Mouse (Mus musculus) midbrain, embryonic 13.5 days (tissue): Measurements from ENCODE around the gene L3mbtl3. TPM values are rescaled to one million over a fixed set of nuclear protein-coding genes. Genes with fewer than 3 reads are reported as not detected.

Experiments
- ATAC-seq: fragments of 200-750 bp; cut with Nextera tagmentation; 2 replicates; pipeline ENCODE4 v1.8.0; 2017; ENCODE audit warnings: mild to moderate bottlenecking, moderate TSS enrichment, moderate library complexity
- H3K27ac ChIP-seq: fragments of 300-500 bp; sonication (generic); 2 replicates; pipeline ENCODE4 v1.5.1; 2015; ENCODE audit warnings: inconsistent platforms, mild to moderate bottlenecking, moderate library complexity
- H3K27me3 ChIP-seq: fragments of 300-500 bp; sonication (generic); 2 replicates; pipeline ENCODE4 v1.6.1; 2015; ENCODE audit warnings: mild to moderate bottlenecking, inconsistent platforms
- H3K36me3 ChIP-seq: fragments of 300-500 bp; sonication (generic); 2 replicates; pipeline ENCODE4 v1.6.1; 2015; ENCODE audit warnings: mild to moderate bottlenecking, inconsistent platforms
- H3K4me1 ChIP-seq: fragments of 300-500 bp; sonication (generic); replicated peaks from 2 replicates; pipeline ENCODE4 v1.6.1; 2015; ENCODE audit warnings: inconsistent platforms
- H3K4me2 ChIP-seq: fragments of 300-500 bp; sonication (generic); replicated peaks from 2 replicates; pipeline ENCODE4 v1.6.1; 2015; ENCODE audit warnings: moderate library complexity, mild to moderate bottlenecking, inconsistent platforms
- H3K4me3 ChIP-seq: fragments of 300-500 bp; sonication (generic); replicated peaks from 2 replicates; pipeline ENCODE4 v1.5.1; 2015; ENCODE audit warnings: mild to moderate bottlenecking, inconsistent platforms
- H3K9ac ChIP-seq: fragments of 300-500 bp; sonication (generic); replicated peaks from 2 replicates; pipeline ENCODE4 v1.6.1; 2015; ENCODE audit warnings: mild to moderate bottlenecking, inconsistent platforms
- H3K9me3 ChIP-seq: fragments of 300-500 bp; sonication (generic); 2 replicates; pipeline ENCODE4 v1.6.1; 2016; ENCODE audit warnings: mild to moderate bottlenecking, inconsistent platforms
- WGBS: fragments of 180-500 bp; shearing (Covaris S2); methylation state at CpG from one replicate; pipeline ENCODE4 v1.1.7; 2015; 5-methylcytosine and 5-hydroxymethylcytosine counted together
- polyA plus RNA-seq: library from polyadenylated mRNA; unstranded; fragments of >200 nt; fragmentation: Nextera tagmentation; extraction: Ambion mirVana; gene quantifications from 2 replicates; pipeline ENCODE4 v1.2.1, GENCODE M21; 2015

The L3mbtl3 gene
- polyA plus RNA-seq, 1 experiment from 2014 or later = 25.5 TPM

- 61% methylated on average over 3 of the region's 3 CpGs for WGBS
- no peaks in the 10 kb centered on the region for H3K9me3 ChIP-seq
- no peak overlapping the region for H3K4me3 ChIP-seq
- ATAC-seq = no peak
- no peak overlapping the region for H3K9ac ChIP-seq
- no peaks in the 10 kb centered on the region for H3K27me3 ChIP-seq
- no peak overlapping the region for H3K27ac ChIP-seq
- peaks cover 28% of the 10 kb centered on the region for H3K36me3 ChIP-seq
- H3K4me1 ChIP-seq = peaks cover 26% of the 10 kb centered on the region
- no peak overlapping the region for H3K4me2 ChIP-seq
Measured at GRCm38 (mm10) chr10:26328843-26329242, 46.9 kb downstream of the L3mbtl3 start.

GRCm38 (mm10) chr10:26327691-26328542 lies 47.9 kb downstream of the L3mbtl3 start:
- no peaks in the 10 kb centered on the region for H3K9me3 ChIP-seq
- H3K36me3 ChIP-seq = peaks cover 33% of the 10 kb centered on the region
- H3K4me2 ChIP-seq = peak overlapping the region; percentile 7; the same call in 1 of the 2 replicates
- H3K4me3 ChIP-seq = no peak overlapping the region
- H3K27me3 ChIP-seq = no peaks in the 10 kb centered on the region
- H3K4me1 ChIP-seq = peaks cover 25% of the 10 kb centered on the region
- peak overlapping the region; percentile 22; the same call in 1 of the 2 replicates for H3K27ac ChIP-seq
- ATAC-seq = peak; percentile 96
- peak overlapping the region; percentile 25; the same call in 1 of the 2 replicates for H3K9ac ChIP-seq
- WGBS = 17% methylated on average over 17 of the region's 17 CpGs

DNA sequence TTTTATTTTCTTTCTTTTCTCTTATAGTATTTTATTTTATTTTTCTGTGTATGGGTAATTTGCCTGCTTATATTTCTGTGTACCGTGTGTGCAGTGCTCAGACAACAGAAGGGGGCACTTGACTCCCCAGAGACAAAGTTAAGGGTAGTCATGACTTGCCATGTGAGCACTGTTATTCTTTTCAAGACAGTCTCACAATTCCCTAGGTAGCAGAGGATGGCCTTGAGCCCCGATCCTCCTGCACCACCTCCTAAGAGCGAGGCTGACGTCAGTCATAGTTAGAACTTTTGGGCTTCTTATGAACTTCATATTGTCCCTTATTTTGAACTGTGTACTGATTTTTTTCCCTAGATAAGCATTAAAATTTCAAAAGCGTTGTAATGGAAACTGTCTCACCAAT lies 48.5 kb downstream of the L3mbtl3 start:
- Histone ChIP-seq H3K27ac (peak overlapping the region; percentile 22; the same call in 1 of the 2 replicates), H3K9me3 (no peaks in the 10 kb centered on the region)

GRCm38 (mm10) chr10:26325320-26325719 lies 50.5 kb downstream of the L3mbtl3 start:
- 93% methylated on average over 2 of the region's 2 CpGs for WGBS
- H3K9ac ChIP-seq = no peak overlapping the region
- H3K36me3 ChIP-seq = peaks cover 43% of the 10 kb centered on the region
- no peaks in the 10 kb centered on the region for H3K9me3 ChIP-seq
- no peak overlapping the region for H3K4me3 ChIP-seq
- no peak overlapping the region for H3K4me2 ChIP-seq
- no peak overlapping the region for H3K27ac ChIP-seq
- no peak for ATAC-seq
- H3K4me1 ChIP-seq = peaks cover 23% of the 10 kb centered on the region
- no peaks in the 10 kb centered on the region for H3K27me3 ChIP-seq

More for the DNA sequence above, 48.5 kb downstream of the L3mbtl3 start:
- 38% methylated on average over 5 of the region's 5 CpGs for WGBS
- peaks cover 23% of the 10 kb centered on the region for H3K4me1 ChIP-seq
- peak overlapping the region; percentile 7; the same call in 1 of the 2 replicates for H3K4me2 ChIP-seq
- peak; percentile 70 for ATAC-seq
- H3K36me3 ChIP-seq = peaks cover 35% of the 10 kb centered on the region
- no peak overlapping the region for H3K4me3 ChIP-seq
- H3K9ac ChIP-seq = 0 out of 2 replicates have a peak overlapping the region, but pooled peaks have one; percentile 25
- H3K27me3 ChIP-seq = no peaks in the 10 kb centered on the region

DNA sequence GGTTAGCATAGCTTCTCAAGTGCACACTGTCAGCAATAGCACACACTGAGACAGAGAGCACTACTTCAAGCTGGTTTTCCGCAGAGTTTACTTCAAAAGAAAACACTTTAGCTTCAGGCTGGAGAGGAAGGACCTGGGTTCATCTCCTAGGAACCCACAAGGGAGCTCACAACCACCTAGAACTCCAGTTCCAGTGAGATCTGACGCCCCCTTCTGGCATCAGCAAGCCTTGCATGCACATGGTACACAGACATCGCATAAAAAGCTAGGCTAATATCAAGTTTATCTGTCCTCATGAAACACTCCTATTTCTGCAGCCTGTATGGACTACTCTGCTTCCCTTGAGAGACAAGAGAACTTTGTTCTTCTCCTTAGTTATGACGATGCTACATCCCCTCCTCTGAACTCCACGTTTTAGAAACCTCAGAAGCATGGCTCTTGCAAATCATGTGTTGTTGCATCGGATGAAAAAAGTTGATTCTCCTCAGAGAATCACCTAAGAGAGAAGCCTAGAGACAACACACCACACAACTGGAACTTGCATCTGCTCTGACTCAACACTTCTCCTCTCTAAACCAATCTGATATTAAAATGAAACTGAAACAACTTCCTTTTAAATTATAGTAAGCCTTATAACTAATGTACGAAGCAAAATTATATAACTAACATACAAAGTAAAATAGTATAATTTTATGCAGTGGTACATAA lies 53.3 kb downstream of the L3mbtl3 start:
- Histone ChIP-seq H3K27ac (no peak overlapping the region), H3K4me1 (peaks cover 4% of the 10 kb centered on the region), H3K27me3 (no peaks in the 10 kb centered on the region), H3K4me2 (no peak overlapping the region), H3K9ac (no peak overlapping the region), H3K36me3 (peaks cover 49% of the 10 kb centered on the region), H3K9me3 (no peaks in the 10 kb centered on the region), H3K4me3 (no peak overlapping the region)
- WGBS = 83% methylated on average over 7 of the region's 7 CpGs
- ATAC-seq = no peak

DNA sequence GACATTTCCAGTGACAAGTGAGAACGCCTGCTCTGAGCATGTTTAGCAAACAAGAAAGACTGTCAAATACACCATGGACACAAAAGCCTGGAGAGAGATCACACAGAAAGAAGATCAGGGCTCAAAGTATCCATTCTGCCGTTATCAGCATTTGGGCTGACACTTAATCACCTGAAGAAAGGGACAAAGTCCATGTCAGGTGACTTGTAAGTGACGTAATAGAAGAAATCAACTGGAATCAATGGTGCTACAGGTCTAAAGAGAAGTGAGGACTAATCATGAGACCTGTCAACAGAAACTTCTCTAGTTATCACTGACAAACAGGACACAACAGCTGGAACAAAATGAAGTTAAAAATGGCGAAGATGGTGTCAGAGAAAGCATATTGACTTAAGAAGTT lies 55.1 kb downstream of the L3mbtl3 start:
- Histone ChIP-seq H3K4me2 (no peak overlapping the region), H3K27ac (no peak overlapping the region), H3K36me3 (peaks cover 43% of the 10 kb centered on the region), H3K9ac (no peak overlapping the region), H3K9me3 (no peaks in the 10 kb centered on the region), H3K4me3 (no peak overlapping the region), H3K4me1 (no peaks in the 10 kb centered on the region), H3K27me3 (no peaks in the 10 kb centered on the region)
- ATAC-seq = no peak
- 90% methylated on average over 4 of the region's 4 CpGs for WGBS

DNA sequence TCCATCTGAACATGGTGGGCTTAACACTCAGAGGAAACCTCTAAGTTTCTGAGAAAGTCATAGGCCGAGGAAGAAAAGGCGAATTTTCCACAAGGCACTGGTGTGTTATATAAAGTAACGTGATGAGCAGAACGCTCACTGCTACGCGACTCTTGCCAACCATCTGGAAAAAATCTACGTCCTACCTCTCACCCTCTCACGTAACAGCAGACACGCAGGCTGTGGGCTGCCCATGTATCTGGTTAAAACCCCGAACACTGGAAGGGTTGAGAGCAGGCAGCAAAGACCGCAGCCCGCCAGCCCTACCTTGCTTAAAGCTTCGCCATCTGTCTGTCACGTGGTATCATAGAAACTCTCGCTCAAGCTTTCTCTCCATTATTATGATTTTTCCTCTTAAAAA lies 61.4 kb downstream of the L3mbtl3 start:
- Histone ChIP-seq H3K27ac (no peak overlapping the region), H3K4me2 (no peak overlapping the region), H3K36me3 (peaks cover 55% of the 10 kb centered on the region), H3K4me1 (no peaks in the 10 kb centered on the region), H3K4me3 (no peak overlapping the region), H3K27me3 (no peaks in the 10 kb centered on the region), H3K9ac (no peak overlapping the region), H3K9me3 (no peaks in the 10 kb centered on the region)
- ATAC-seq = no peak
- 94% methylated on average over 15 of the region's 15 CpGs for WGBS

- Histone ChIP-seq H3K27ac (no peak overlapping the region), H3K4me3 (no peak overlapping the region), H3K9ac (no peak overlapping the region), H3K4me1 (no peaks in the 10 kb centered on the region), H3K4me2 (no peak overlapping the region), H3K36me3 (peaks cover 44% of the 10 kb centered on the region), H3K27me3 (no peaks in the 10 kb centered on the region), H3K9me3 (no peaks in the 10 kb centered on the region)
- WGBS = 82% methylated on average over 6 of the region's 6 CpGs
- ATAC-seq = no peak
Measured at GRCm38 (mm10) chr10:26303485-26303884, 72.3 kb downstream of the L3mbtl3 start.

DNA sequence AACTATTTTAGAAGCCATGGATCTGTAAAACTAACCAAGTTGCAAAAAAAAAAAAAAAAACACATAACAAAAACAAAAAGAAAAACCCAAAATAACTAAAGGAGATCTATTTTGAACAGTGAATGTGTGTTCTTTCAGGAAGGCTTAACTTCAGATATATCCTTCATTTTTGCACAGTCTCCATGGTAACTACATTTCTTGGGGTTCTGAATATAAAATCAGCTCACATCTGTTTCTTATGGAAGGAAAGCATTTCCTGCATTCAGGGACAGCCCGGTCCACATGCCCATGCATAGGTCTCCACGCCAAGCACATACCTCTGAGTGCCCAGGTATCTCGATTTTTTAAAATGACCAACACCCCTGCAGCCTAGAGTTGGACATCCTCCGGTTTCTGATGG lies 73.4 kb downstream of the L3mbtl3 start:
- Histone ChIP-seq H3K9me3 (no peaks in the 10 kb centered on the region), H3K36me3 (peaks cover 39% of the 10 kb centered on the region), H3K27me3 (no peaks in the 10 kb centered on the region), H3K27ac (no peak overlapping the region), H3K4me2 (no peak overlapping the region), H3K4me3 (no peak overlapping the region), H3K4me1 (no peaks in the 10 kb centered on the region), H3K9ac (no peak overlapping the region)
- ATAC-seq = no peak
- 97% methylated on average over 4 of the region's 4 CpGs for WGBS

DNA sequence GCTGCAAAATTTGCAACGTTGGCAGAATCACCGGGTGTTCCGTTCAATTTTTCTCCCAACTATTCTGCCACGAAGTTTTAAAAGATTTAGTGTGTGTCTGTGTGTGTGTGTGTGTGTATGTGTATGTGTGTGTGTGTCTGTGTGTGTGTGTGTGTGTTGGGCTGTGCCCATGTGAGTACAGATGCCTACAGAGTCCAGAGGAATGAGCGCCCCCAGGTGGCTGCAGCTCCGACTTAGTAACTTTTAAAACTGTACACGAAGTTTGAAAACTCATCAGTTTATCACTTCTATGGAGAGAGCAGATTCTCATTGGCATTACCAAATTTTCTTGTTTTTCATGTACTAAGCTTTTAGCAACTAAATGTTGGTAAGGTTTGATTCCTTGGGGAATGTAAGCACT lies 78.1 kb downstream of the L3mbtl3 start:
- no peaks in the 10 kb centered on the region for H3K27me3 ChIP-seq
- H3K36me3 ChIP-seq = peaks cover 45% of the 10 kb centered on the region
- no peaks in the 10 kb centered on the region for H3K4me1 ChIP-seq
- no peak overlapping the region for H3K4me2 ChIP-seq
- no peak overlapping the region for H3K27ac ChIP-seq
- H3K9me3 ChIP-seq = no peaks in the 10 kb centered on the region
- no peak for ATAC-seq
- H3K4me3 ChIP-seq = no peak overlapping the region
- WGBS = 92% methylated on average over 7 of the region's 7 CpGs
- no peak overlapping the region for H3K9ac ChIP-seq

- H3K36me3 ChIP-seq = peaks cover 46% of the 10 kb centered on the region
Measured at GRCm38 (mm10) chr10:26297200-26297599, 78.6 kb downstream of the L3mbtl3 start.

DNA sequence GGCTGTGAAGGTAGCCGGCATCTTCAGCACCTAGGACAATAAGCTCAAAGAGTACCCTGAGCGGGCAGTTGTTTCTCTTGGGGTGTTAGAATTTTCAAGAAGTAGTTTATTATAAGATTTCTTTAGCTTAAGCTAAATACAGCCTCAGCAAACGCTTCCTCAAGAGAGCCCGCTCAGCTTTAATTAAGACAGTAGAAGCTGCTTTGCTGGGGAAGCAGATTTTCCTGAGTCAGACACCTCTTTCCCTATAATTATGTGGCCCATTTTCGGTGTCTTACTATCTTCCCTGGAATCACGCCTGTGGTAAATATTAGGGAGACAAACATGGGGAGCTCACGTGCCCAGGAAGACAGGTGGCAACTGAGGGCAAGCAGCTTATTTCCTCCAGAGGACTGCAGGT lies 88.6 kb downstream of the L3mbtl3 start:
- 91% methylated on average over 7 of the region's 7 CpGs for WGBS
- Histone ChIP-seq H3K36me3 (peaks cover 28% of the 10 kb centered on the region), H3K9ac (no peak overlapping the region), H3K27me3 (no peaks in the 10 kb centered on the region), H3K4me1 (no peaks in the 10 kb centered on the region), H3K4me3 (no peak overlapping the region), H3K4me2 (no peak overlapping the region), H3K9me3 (no peaks in the 10 kb centered on the region), H3K27ac (no peak overlapping the region; the same call in 1 of the 2 replicates)
- ATAC-seq = no peak

More at GRCm38 (mm10) chr10:26297200-26297599, 78.6 kb downstream of the L3mbtl3 start:
- no peaks in the 10 kb centered on the region for H3K9me3 ChIP-seq
- no peak for ATAC-seq
- no peak overlapping the region for H3K4me3 ChIP-seq
- 91% methylated on average over 3 of the region's 3 CpGs for WGBS
- no peak overlapping the region for H3K9ac ChIP-seq
- no peaks in the 10 kb centered on the region for H3K4me1 ChIP-seq
- H3K27me3 ChIP-seq = no peaks in the 10 kb centered on the region
- no peak overlapping the region for H3K27ac ChIP-seq
- H3K4me2 ChIP-seq = no peak overlapping the region
